Mouse (Mus musculus) hindbrain, embryonic 12.5 days (tissue): ENCODE measurements around the gene Plekha7. TPM values are rescaled to one million over a fixed set of nuclear protein-coding genes. Genes with fewer than 3 reads are reported as not detected.
A peak's percentile ranks its signal among the peaks of the same experiment; 100 is the strongest.

Source experiments
- ATAC-seq: fragments of 200-750 bp; cut with Nextera tagmentation; 2 replicates; pipeline ENCODE4 v1.8.0; 2017; ENCODE audit warnings: moderate TSS enrichment; ENCODE audit not compliant: low FRiP score
- H3K27ac ChIP-seq: fragments of 300-500 bp; sonication (generic); 2 replicates; pipeline ENCODE4 v1.5.1; 2016; ENCODE audit warnings: mild to moderate bottlenecking
- H3K27me3 ChIP-seq: fragments of 300-500 bp; sonication (generic); 2 replicates; pipeline ENCODE4 v1.6.1; 2016; ENCODE audit warnings: mild to moderate bottlenecking
- H3K36me3 ChIP-seq: fragments of 300-500 bp; sonication (generic); 2 replicates; pipeline ENCODE4 v1.6.1; 2016; ENCODE audit warnings: mild to moderate bottlenecking
- H3K4me1 ChIP-seq: fragments of 300-500 bp; sonication (generic); 2 replicates; pipeline ENCODE4 v1.6.1; 2016
- H3K4me2 ChIP-seq: fragments of 300-500 bp; sonication (generic); replicated peaks from 2 replicates; pipeline ENCODE4 v1.6.1; 2016; ENCODE audit warnings: mild to moderate bottlenecking
- H3K4me3 ChIP-seq: fragments of 300-500 bp; sonication (generic); 2 replicates; pipeline ENCODE4 v1.5.1; 2016; ENCODE audit warnings: mild to moderate bottlenecking
- H3K9ac ChIP-seq: fragments of 300-500 bp; sonication (generic); 2 replicates; pipeline ENCODE4 v1.6.1; 2016; ENCODE audit warnings: mild to moderate bottlenecking, moderate library complexity
- H3K9me3 ChIP-seq: fragments of 300-500 bp; sonication (generic); replicated peaks from 2 replicates; pipeline ENCODE4 v1.6.1; 2016; ENCODE audit warnings: mild to moderate bottlenecking
- WGBS: fragments of 180-500 bp; shearing (Covaris S2); methylation state at CpG from one replicate; pipeline ENCODE4 v1.1.7; 2016; 5-methylcytosine and 5-hydroxymethylcytosine counted together
- polyA plus RNA-seq: library from polyadenylated mRNA; unstranded; fragments of >200 nt; fragmentation: Nextera tagmentation; extraction: Ambion mirVana; gene quantifications from 2 replicates; pipeline ENCODE4 v1.2.1, GENCODE M21; 2016

The Plekha7 gene
- polyA plus RNA-seq, 1 experiment from 2014 or later, result 12.5 TPM

- Histone ChIP-seq H3K4me3 (no peak overlapping the region), H3K36me3 (no peaks in the 10 kb centered on the region), H3K27me3 (no peaks in the 10 kb centered on the region), H3K4me1 (peaks cover 29% of the 10 kb centered on the region), H3K4me2 (no peak overlapping the region), H3K27ac (peak overlapping the region; percentile 45; the same call in 1 of the 2 replicates), H3K9me3 (no peaks in the 10 kb centered on the region), H3K9ac (no peak overlapping the region)
- 32% methylated on average over 7 of the region's 7 CpGs for WGBS
- ATAC-seq, result no peak
Observed at GRCm38 (mm10) chr7:116244302-116245165, 63.6 kb downstream of the Plekha7 start.

GRCm38 (mm10) chr7:116242810-116243209, 65.4 kb downstream of the Plekha7 start:
- ATAC-seq, result no peak
- WGBS, result 90% methylated on average over 3 of the region's 3 CpGs

GRCm38 (mm10) chr7:116241601-116242000, 66.6 kb downstream of the Plekha7 start:
- ATAC-seq, result no peak
- no peaks in the 10 kb centered on the region for H3K9me3 ChIP-seq
- H3K4me3 ChIP-seq, result no peak overlapping the region
- 62% methylated on average over 7 of the region's 7 CpGs for WGBS
- H3K27me3 ChIP-seq, result peaks cover 20% of the 10 kb centered on the region
- H3K4me2 ChIP-seq, result no peak overlapping the region
- H3K9ac ChIP-seq, result no peak overlapping the region
- H3K27ac ChIP-seq, result no peak overlapping the region
- H3K4me1 ChIP-seq, result peaks cover 42% of the 10 kb centered on the region
- H3K36me3 ChIP-seq, result no peaks in the 10 kb centered on the region

More at GRCm38 (mm10) chr7:116242810-116243209, 65.4 kb downstream of the Plekha7 start:
- Histone ChIP-seq H3K36me3 (no peaks in the 10 kb centered on the region), H3K4me1 (peaks cover 36% of the 10 kb centered on the region), H3K9ac (no peak overlapping the region), H3K4me2 (no peak overlapping the region), H3K9me3 (no peaks in the 10 kb centered on the region), H3K27ac (no peak overlapping the region), H3K4me3 (no peak overlapping the region), H3K27me3 (peaks cover 8% of the 10 kb centered on the region)

- WGBS, result 71% methylated on average over 12 of the region's 12 CpGs
- ATAC-seq, result no peak
- no peaks in the 10 kb centered on the region for H3K9me3 ChIP-seq
- peaks cover 40% of the 10 kb centered on the region for H3K4me1 ChIP-seq
- no peak overlapping the region for H3K27ac ChIP-seq
- H3K4me2 ChIP-seq, result no peak overlapping the region
- peaks cover 23% of the 10 kb centered on the region for H3K27me3 ChIP-seq
- H3K36me3 ChIP-seq, result no peaks in the 10 kb centered on the region
- no peak overlapping the region for H3K4me3 ChIP-seq
- no peak overlapping the region for H3K9ac ChIP-seq
Observed at GRCm38 (mm10) chr7:116240791-116241474, 67.2 kb downstream of the Plekha7 start.

- no peak for ATAC-seq
Observed at GRCm38 (mm10) chr7:116240353-116240752, 67.8 kb downstream of the Plekha7 start.

GRCm38 (mm10) chr7:116238320-116238719, 69.9 kb downstream of the Plekha7 start:
- H3K9ac ChIP-seq, result no peak overlapping the region
- WGBS, result 69% methylated on average over 4 of the region's 4 CpGs
- peaks cover 37% of the 10 kb centered on the region for H3K4me1 ChIP-seq
- no peak overlapping the region for H3K4me2 ChIP-seq
- no peaks in the 10 kb centered on the region for H3K36me3 ChIP-seq
- peaks cover 31% of the 10 kb centered on the region for H3K27me3 ChIP-seq
- H3K9me3 ChIP-seq, result no peaks in the 10 kb centered on the region
- ATAC-seq, result no peak
- no peak overlapping the region for H3K4me3 ChIP-seq
- no peak overlapping the region for H3K27ac ChIP-seq

More at GRCm38 (mm10) chr7:116240353-116240752, 67.8 kb downstream of the Plekha7 start:
- H3K9me3 ChIP-seq, result no peaks in the 10 kb centered on the region
- no peaks in the 10 kb centered on the region for H3K36me3 ChIP-seq
- H3K4me2 ChIP-seq, result no peak overlapping the region
- H3K4me1 ChIP-seq, result peaks cover 42% of the 10 kb centered on the region
- H3K9ac ChIP-seq, result no peak overlapping the region
- H3K27ac ChIP-seq, result no peak overlapping the region
- WGBS, result 72% methylated on average over 4 of the region's 4 CpGs
- H3K4me3 ChIP-seq, result no peak overlapping the region
- peaks cover 29% of the 10 kb centered on the region for H3K27me3 ChIP-seq

GRCm38 (mm10) chr7:116237157-116237981, 70.8 kb downstream of the Plekha7 start:
- peak overlapping the region; percentile 43 for H3K4me3 ChIP-seq
- peaks cover 37% of the 10 kb centered on the region for H3K4me1 ChIP-seq
- H3K27me3 ChIP-seq, result peaks cover 31% of the 10 kb centered on the region
- no peak overlapping the region for H3K27ac ChIP-seq
- no peaks in the 10 kb centered on the region for H3K9me3 ChIP-seq
- H3K4me2 ChIP-seq, result peak overlapping the region; percentile 86
- 2% methylated on average over 68 of the region's 69 CpGs for WGBS
- ATAC-seq, result peak; percentile 68
- no peaks in the 10 kb centered on the region for H3K36me3 ChIP-seq
- peak overlapping the region; percentile 51 for H3K9ac ChIP-seq

GRCm38 (mm10) chr7:116236608-116237007, 71.6 kb downstream of the Plekha7 start:
- Histone ChIP-seq H3K9ac (peak overlapping the region; percentile 51; the same call in 1 of the 2 replicates), H3K27me3 (peaks cover 31% of the 10 kb centered on the region), H3K4me3 (peak overlapping the region; percentile 43), H3K4me1 (peaks cover 37% of the 10 kb centered on the region), H3K36me3 (no peaks in the 10 kb centered on the region), H3K4me2 (peak overlapping the region; percentile 86), H3K9me3 (no peaks in the 10 kb centered on the region), H3K27ac (no peak overlapping the region)
- WGBS, result 34% methylated on average over 8 of the region's 8 CpGs
- ATAC-seq, result no peak

GRCm38 (mm10) chr7:116234287-116234806, 73.8 kb downstream of the Plekha7 start:
- H3K36me3 ChIP-seq, result no peaks in the 10 kb centered on the region
- H3K9ac ChIP-seq, result no peak overlapping the region
- no peak overlapping the region for H3K4me3 ChIP-seq
- ATAC-seq, result no peak
- H3K4me1 ChIP-seq, result peaks cover 34% of the 10 kb centered on the region
- no peak overlapping the region for H3K27ac ChIP-seq
- peaks cover 31% of the 10 kb centered on the region for H3K27me3 ChIP-seq
- no peak overlapping the region for H3K4me2 ChIP-seq
- H3K9me3 ChIP-seq, result no peaks in the 10 kb centered on the region
- WGBS, result 76% methylated on average over 7 of the region's 7 CpGs

- Histone ChIP-seq H3K4me3 (no peak overlapping the region), H3K4me1 (peaks cover 12% of the 10 kb centered on the region; the same call in 1 of the 2 replicates), H3K9me3 (no peaks in the 10 kb centered on the region), H3K27ac (no peak overlapping the region), H3K9ac (no peak overlapping the region), H3K4me2 (no peak overlapping the region), H3K27me3 (peaks cover 9% of the 10 kb centered on the region), H3K36me3 (no peaks in the 10 kb centered on the region)
- 80% methylated on average over 11 of the region's 11 CpGs for WGBS
- ATAC-seq, result no peak
Observed at GRCm38 (mm10) chr7:116230811-116231609, 77.2 kb downstream of the Plekha7 start.

- Histone ChIP-seq H3K9ac (no peak overlapping the region), H3K4me2 (no peak overlapping the region), H3K27me3 (no peaks in the 10 kb centered on the region), H3K4me3 (no peak overlapping the region), H3K9me3 (no peaks in the 10 kb centered on the region), H3K36me3 (no peaks in the 10 kb centered on the region), H3K27ac (no peak overlapping the region), H3K4me1 (peaks cover 18% of the 10 kb centered on the region)
- 84% methylated on average over 7 of the region's 7 CpGs for WGBS
- ATAC-seq, result no peak
Observed at GRCm38 (mm10) chr7:116226877-116227282, 81.3 kb downstream of the Plekha7 start.
